Mouse (Mus musculus): ENCODE results near the gene Mcm3. TPM values are rescaled to one million over a fixed set of nuclear protein-coding genes. Genes with fewer than 3 reads are reported as not detected.
"Not testable (repeated sequence)": the region's sequence is repeated elsewhere in the genome, so short reads cannot be mapped to it uniquely, and the experiment has no call there.

Gene Mcm3
- polyA plus RNA-seq, 1 experiment from 2014 or later: 114 TPM

DNA sequence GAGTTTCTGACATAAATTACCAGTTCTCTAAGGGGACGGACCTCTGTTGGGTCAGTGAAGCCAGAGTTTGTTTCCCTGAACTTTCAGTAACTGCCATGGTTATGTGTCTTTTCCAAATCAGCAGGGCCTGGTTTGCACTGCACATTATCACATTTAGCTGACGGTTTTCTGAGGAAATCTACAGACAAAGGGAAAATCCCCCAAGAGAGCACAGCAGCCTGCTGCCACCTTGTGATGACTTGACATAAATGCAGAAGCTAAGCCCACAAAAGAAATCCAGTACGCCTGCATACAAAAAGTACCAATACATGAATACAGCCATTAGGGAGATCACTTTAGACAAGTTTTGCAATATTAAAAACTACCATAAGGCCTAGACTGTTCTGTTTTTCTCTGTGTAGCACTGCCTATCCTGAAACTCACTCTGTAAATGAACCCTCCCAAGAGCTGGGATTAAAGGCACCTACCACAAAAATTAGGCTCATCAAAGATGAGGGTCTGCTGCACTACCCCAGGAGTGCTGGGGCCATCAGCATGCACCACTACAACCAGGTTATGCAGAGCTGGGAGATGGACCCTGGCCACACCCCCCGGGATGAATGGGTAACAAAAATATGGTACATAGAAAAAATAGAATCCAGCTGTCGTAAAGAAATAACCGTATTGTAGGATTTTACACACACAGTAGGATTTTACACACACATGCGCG, 18.3 kb downstream of the Mcm3 start:
- H3K9me3 ChIP-seq (replicated peaks): no peaks in the 10 kb centered on the region

DNA sequence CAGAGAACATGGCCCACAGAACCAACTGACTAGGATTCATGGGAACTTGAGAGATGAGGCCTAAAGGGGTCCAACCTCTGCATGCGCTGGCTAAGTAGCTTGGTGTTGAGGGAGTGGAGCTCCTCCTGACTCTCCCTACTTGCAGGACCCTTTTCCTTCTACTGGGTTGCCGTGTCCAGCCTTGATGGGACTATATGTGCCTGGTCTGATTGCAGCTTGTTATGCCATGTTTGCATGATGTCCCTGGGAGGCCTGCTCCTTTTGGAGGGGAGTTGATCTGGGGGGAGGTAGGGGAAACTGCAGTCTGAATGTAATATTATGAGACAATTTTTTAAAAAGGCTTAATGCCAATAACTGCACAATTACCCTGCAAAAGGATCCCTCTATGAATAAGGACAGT, 18.8 kb downstream of the Mcm3 start:
- H3K36me3 ChIP-seq: peaks cover 74% of the 10 kb centered on the region

More for the DNA sequence above, 18.3 kb downstream of the Mcm3 start:
- no peak for ATAC-seq (ENCODE audit: insufficient number of reproducible peaks, low FRiP score)
- WGBS: 82% methylated on average over 8 of the region's 8 CpGs
- Histone ChIP-seq H3K9ac (no peak overlapping the region; the same call in 1 of the 2 replicates), H3K4me1 (replicated peaks) (no peaks in the 10 kb centered on the region), H3K27ac (ENCODE audit: poor library complexity, severe bottlenecking) (no peak overlapping the region), H3K27me3 (replicated peaks) (no peaks in the 10 kb centered on the region), H3K36me3 (peaks cover 79% of the 10 kb centered on the region), H3K4me3 (no peak overlapping the region), H3K4me2 (no peak overlapping the region)

DNA sequence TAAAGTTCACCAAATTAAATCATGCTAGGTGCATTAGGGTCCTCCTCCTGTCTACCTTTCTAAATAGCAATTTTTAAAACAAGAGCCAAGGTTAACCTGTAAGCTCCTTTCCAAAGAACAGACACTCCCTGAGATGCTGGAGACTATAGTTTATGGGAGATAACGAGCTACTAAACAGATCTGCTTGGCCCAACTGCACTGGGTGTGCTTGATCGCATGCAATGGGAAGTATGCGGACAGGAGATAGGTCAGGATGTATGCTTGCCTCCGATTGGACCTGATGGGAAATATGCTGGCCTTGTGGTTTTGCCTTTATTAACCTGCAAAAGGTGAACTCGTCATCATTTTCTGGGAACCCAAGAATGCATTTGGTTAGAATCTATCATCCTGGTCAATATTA, 24.9 kb downstream of the Mcm3 start:
- H3K27ac ChIP-seq (ENCODE audit: poor library complexity, severe bottlenecking): no peak overlapping the region
- 81% methylated on average over 5 of the region's 5 CpGs for WGBS
- H3K9me3 ChIP-seq (replicated peaks): no peaks in the 10 kb centered on the region
- no peak overlapping the region for H3K4me2 ChIP-seq
- H3K4me3 ChIP-seq: no peak overlapping the region
- no peak overlapping the region for H3K9ac ChIP-seq
- ATAC-seq (ENCODE audit: insufficient number of reproducible peaks, low FRiP score): no peak
- no peaks in the 10 kb centered on the region for H3K4me1 ChIP-seq (replicated peaks)
- peaks cover 16% of the 10 kb centered on the region for H3K36me3 ChIP-seq
- H3K27me3 ChIP-seq (replicated peaks): no peaks in the 10 kb centered on the region

More for the DNA sequence above, 18.8 kb downstream of the Mcm3 start:
- Histone ChIP-seq H3K4me2 (no peak overlapping the region), H3K4me1 (replicated peaks) (no peaks in the 10 kb centered on the region), H3K9ac (no peak overlapping the region), H3K27ac (ENCODE audit: poor library complexity, severe bottlenecking) (no peak overlapping the region), H3K4me3 (no peak overlapping the region), H3K27me3 (replicated peaks) (no peaks in the 10 kb centered on the region), H3K9me3 (replicated peaks) (no peaks in the 10 kb centered on the region)
- ATAC-seq (ENCODE audit: insufficient number of reproducible peaks, low FRiP score): no peak
- 85% methylated on average over 2 of the region's 2 CpGs for WGBS

- ATAC-seq (ENCODE audit: insufficient number of reproducible peaks, low FRiP score): no peak
- Histone ChIP-seq H3K4me1 (replicated peaks) (no peaks in the 10 kb centered on the region), H3K9me3 (replicated peaks) (no peaks in the 10 kb centered on the region), H3K4me3 (no peak overlapping the region), H3K27ac (ENCODE audit: poor library complexity, severe bottlenecking) (no peak overlapping the region), H3K4me2 (no peak overlapping the region), H3K27me3 (replicated peaks) (no peaks in the 10 kb centered on the region), H3K36me3 (peaks cover 12% of the 10 kb centered on the region), H3K9ac (no peak overlapping the region)
- WGBS: 78% methylated on average over 4 of the region's 4 CpGs
Measured at GRCm38 (mm10) chr1:20794760-20795159, 25.4 kb downstream of the Mcm3 start.

GRCm38 (mm10) chr1:20791414-20791813, 28.7 kb downstream of the Mcm3 start:
- H3K4me3 ChIP-seq: no peak overlapping the region
- H3K4me1 ChIP-seq (replicated peaks): no peaks in the 10 kb centered on the region
- no peaks in the 10 kb centered on the region for H3K36me3 ChIP-seq
- no peaks in the 10 kb centered on the region for H3K27me3 ChIP-seq (replicated peaks)
- no peaks in the 10 kb centered on the region for H3K9me3 ChIP-seq (replicated peaks)
- WGBS: 51% methylated on average over 7 of the region's 7 CpGs
- H3K4me2 ChIP-seq: no peak overlapping the region
- ATAC-seq (ENCODE audit: insufficient number of reproducible peaks, low FRiP score): no peak
- no peak overlapping the region for H3K9ac ChIP-seq
- H3K27ac ChIP-seq (ENCODE audit: poor library complexity, severe bottlenecking): no peak overlapping the region

- H3K36me3 ChIP-seq; H3K4me3 ChIP-seq; H3K27ac ChIP-seq (ENCODE audit: poor library complexity, severe bottlenecking); H3K4me2 ChIP-seq; H3K27me3 ChIP-seq (replicated peaks); H3K9me3 ChIP-seq (replicated peaks); ATAC-seq (ENCODE audit: insufficient number of reproducible peaks, low FRiP score); H3K4me1 ChIP-seq (replicated peaks); H3K9ac ChIP-seq: not testable (repeated sequence)
- WGBS: no CpG with 5 or more reads among the region's 1 CpGs
Measured at GRCm38 (mm10) chr1:20790517-20790916, 29.6 kb downstream of the Mcm3 start, which contains the start of gene Il17f. Gene Il17f, minus strand, starts transcription at chr1:20790617.

DNA sequence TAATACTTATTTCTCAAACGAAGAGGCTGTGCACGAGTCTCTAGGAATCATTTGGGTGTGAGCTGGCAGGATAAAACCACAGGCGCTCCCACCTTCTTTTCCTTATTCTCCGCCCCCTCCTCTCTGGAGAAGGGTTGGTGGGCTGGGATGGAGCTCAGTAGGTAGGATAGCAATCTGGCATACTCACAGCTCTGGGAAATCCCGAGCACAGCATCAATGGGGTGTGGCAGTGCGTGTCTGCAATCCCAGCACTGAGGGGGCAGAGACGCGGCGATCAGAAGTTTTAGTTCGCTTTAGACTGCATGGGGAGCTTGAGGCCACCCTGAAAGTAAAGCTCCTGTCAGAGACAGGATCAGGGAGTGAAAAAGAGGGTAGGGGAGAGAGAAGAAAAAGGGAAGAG, 31.7 kb downstream of the Mcm3 start:
- whole genome bisulfite sequencing: 49% methylated on average over 10 of the region's 10 CpGs

DNA sequence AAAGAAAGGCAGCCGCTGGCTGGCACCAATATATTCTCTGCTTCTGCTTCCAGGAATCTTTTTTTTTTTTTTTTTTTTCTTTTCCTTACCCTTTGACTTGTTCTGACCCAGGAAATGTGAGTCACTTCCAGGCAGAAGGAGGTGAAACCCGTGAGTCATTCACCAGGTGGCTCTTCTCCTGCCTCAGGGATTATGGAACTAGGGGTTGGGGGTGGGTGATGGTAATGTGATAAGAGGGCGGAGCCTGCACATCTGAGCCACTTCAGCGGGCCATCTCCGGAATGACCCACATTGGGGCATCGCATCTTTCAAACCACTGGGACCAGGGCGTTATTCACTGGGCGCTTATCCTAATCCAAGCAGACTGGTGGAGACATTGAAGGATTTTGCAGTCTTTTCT, 33.1 kb downstream of the Mcm3 start:
- Histone ChIP-seq H3K36me3 (no peaks in the 10 kb centered on the region), H3K27me3 (replicated peaks) (no peaks in the 10 kb centered on the region), H3K4me2 (no peak overlapping the region), H3K4me1 (replicated peaks) (no peaks in the 10 kb centered on the region), H3K9me3 (replicated peaks) (no peaks in the 10 kb centered on the region), H3K27ac (ENCODE audit: poor library complexity, severe bottlenecking) (no peak overlapping the region), H3K9ac (no peak overlapping the region), H3K4me3 (no peak overlapping the region)
- ATAC-seq (ENCODE audit: insufficient number of reproducible peaks, low FRiP score): no peak
- 40% methylated on average over 8 of the region's 8 CpGs for WGBS

More for the DNA sequence above, 31.7 kb downstream of the Mcm3 start:
- Histone ChIP-seq H3K9ac (no peak overlapping the region), H3K9me3 (replicated peaks) (no peaks in the 10 kb centered on the region), H3K4me2 (no peak overlapping the region), H3K27me3 (replicated peaks) (no peaks in the 10 kb centered on the region), H3K27ac (ENCODE audit: poor library complexity, severe bottlenecking) (no peak overlapping the region), H3K4me3 (no peak overlapping the region), H3K36me3 (no peaks in the 10 kb centered on the region), H3K4me1 (replicated peaks) (no peaks in the 10 kb centered on the region)
- ATAC-seq (ENCODE audit: insufficient number of reproducible peaks, low FRiP score): no peak

DNA sequence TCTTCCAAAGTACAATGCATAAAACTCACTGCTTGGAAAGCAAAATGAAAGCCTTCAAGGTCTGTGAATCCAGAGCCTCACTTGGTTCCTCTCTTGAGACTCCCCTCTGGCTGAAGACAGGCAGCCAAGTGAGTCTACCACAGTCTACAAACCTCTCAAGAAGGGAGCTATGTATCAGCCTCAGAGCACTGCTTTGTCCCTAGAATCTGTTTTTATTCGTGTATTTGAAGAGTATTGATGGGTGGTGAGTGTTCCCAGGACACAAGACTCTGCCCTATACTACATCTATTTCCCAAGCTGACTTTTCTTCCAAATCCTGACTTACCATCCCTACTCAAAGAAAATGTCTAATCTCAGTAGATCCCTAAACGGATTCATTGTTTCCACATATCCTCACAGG, 41.7 kb downstream of the Mcm3 start:
- no peak for ATAC-seq (ENCODE audit: insufficient number of reproducible peaks, low FRiP score)
- H3K36me3 ChIP-seq: no peaks in the 10 kb centered on the region

DNA sequence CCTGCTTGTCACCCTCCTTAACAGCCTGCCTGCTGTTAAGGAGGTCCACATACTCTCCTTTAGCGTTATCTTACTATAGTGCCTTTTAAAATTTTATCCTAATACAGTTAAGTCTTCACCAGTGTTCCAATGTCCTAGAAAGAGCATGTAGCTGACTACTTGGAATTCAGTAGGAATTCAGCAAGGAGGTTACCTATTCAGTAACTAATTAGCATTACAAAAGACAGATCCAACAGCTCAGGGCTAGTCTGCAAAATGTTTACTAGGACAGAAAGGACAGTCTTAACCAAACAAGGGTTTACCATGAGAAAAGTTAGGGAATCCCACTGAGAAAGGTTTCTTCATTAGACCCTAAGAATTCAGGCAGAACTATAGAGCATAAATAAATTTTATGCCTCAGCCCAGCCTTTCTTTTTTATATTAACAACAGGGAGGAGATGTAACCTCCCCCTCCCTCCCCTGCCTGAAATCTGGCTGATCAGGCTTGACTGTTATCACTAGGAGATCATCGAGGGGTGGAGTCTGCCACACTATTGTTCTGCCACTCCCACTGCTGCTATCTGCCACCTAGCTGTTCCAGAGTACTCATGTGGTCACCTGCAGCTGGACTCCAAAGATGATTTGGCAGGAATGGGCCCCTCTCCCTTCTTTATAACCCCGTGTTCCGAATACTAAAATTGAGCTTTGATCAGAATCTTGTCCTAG, 45.9 kb downstream of the Mcm3 start:
- not testable (repeated sequence) for H3K4me1 ChIP-seq (replicated peaks); H3K4me3 ChIP-seq; H3K36me3 ChIP-seq; H3K27me3 ChIP-seq (replicated peaks); H3K9ac ChIP-seq; ATAC-seq (ENCODE audit: insufficient number of reproducible peaks, low FRiP score); H3K9me3 ChIP-seq (replicated peaks); H3K4me2 ChIP-seq; H3K27ac ChIP-seq (ENCODE audit: poor library complexity, severe bottlenecking)
- 74% methylated on average over 4 of the region's 4 CpGs for WGBS

More for the DNA sequence above, 41.7 kb downstream of the Mcm3 start:
- Histone ChIP-seq H3K27ac (ENCODE audit: poor library complexity, severe bottlenecking) (no peak overlapping the region), H3K27me3 (replicated peaks) (no peaks in the 10 kb centered on the region), H3K9me3 (replicated peaks) (0 out of 2 replicates have a peak, but pooled peaks cover 6% of the 10 kb centered on the region), H3K4me3 (no peak overlapping the region), H3K4me1 (replicated peaks) (no peaks in the 10 kb centered on the region), H3K4me2 (no peak overlapping the region), H3K9ac (no peak overlapping the region)
- WGBS: 57% methylated on average over 2 of the region's 2 CpGs

GRCm38 (mm10) chr1:20766526-20766925, 53.6 kb downstream of the Mcm3 start:
- Histone ChIP-seq H3K4me1 (replicated peaks) (no peaks in the 10 kb centered on the region), H3K27ac (ENCODE audit: poor library complexity, severe bottlenecking) (no peak overlapping the region), H3K4me2 (no peak overlapping the region), H3K27me3 (replicated peaks) (no peaks in the 10 kb centered on the region), H3K4me3 (no peak overlapping the region), H3K9ac (no peak overlapping the region), H3K9me3 (replicated peaks) (no peaks in the 10 kb centered on the region), H3K36me3 (no peaks in the 10 kb centered on the region)
- WGBS: 65% methylated on average over 6 of the region's 6 CpGs
- ATAC-seq (ENCODE audit: insufficient number of reproducible peaks, low FRiP score): no peak
